ENCODE assay signal across 11 mouse cellular contexts in the genomic region with DNA sequence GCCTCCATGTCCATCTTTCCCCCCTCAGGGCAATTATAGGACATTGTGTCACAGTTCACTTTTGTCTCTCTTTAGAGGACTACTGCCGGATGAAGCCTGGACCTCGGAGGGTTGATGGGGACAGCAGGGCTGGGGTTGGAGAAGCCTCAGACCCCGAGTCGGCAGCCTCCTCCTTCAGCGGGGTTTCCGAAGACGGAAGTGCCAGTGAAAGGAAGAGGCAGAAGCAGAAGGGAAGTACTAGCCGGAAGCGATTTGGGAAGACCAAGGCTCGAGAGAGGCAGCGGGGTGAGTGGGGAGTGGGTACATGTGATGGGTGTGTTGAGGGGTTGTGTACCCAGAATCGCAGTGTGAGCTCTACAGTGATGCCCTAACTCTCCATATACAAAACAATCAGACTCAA. TPM values are rescaled to one million over a fixed set of nuclear protein-coding genes. Genes with fewer than 3 reads are reported as not detected.
DNase-seq lines count a peak whose midpoint lies in the region; ATAC-seq and TF ChIP-seq lines count a peak whose summit lies in the region.
"Had no signal": no experiment of that assay in that cellular context is flagged by ENCODE, and none has a peak within 500 bp of the region (broad histone marks: within the 10 kb centered on the region; RNA-seq: fewer than 3 reads in every experiment).

No protein-coding gene starts in this region.

- peak overlapping the region; percentile 100 for H3K27ac ChIP-seq in layer of hippocampus, adult 2 months
- H3K27ac ChIP-seq in embryonic facial prominence, embryonic 13.5 days, result peak overlapping the region; percentile 99
- H3K27ac ChIP-seq in forebrain, embryonic 12.5 days, result peak overlapping the region; percentile 99; the same call in 1 of the 2 replicates
- no peak overlapping the region for H3K27ac ChIP-seq in liver, embryonic 14.5 days

- no peak for TF ChIP-seq EP300 in liver, embryonic 14.5 days (IDR thresholded peaks at IDR 0.05; ENCODE audit: low read depth)

- ATAC-seq in embryonic facial prominence, embryonic 13.5 days (ENCODE audit: insufficient number of reproducible peaks, insufficient read depth, low FRiP score, low TSS enrichment, low read depth), result no peak
- no peak for ATAC-seq in forebrain, embryonic 12.5 days (ENCODE audit: low FRiP score)
- ATAC-seq in liver, embryonic 14.5 days (ENCODE audit: insufficient read depth), result no peak
- no peak for ATAC-seq in granulocyte monocyte progenitor cell, adult 5-6 weeks (replicated peaks; ENCODE audit: poor library complexity, severe bottlenecking)

- no peak for TF ChIP-seq CTCF in layer of hippocampus, adult 2 months (conservative IDR thresholded peaks at IDR 0.05)
- TF ChIP-seq CTCF in liver, embryonic 14.5 days (IDR thresholded peaks at IDR 0.05; ENCODE audit: low read depth), result no peak

- 91% methylated on average over 12 of the region's 12 CpGs for WGBS in embryonic facial prominence, embryonic 13.5 days
- 94% methylated on average over 12 of the region's 12 CpGs for WGBS in forebrain, embryonic 12.5 days
- WGBS in liver, embryonic 14.5 days (ENCODE audit: insufficient replicate concordance), result 76% methylated on average over 12 of the region's 12 CpGs

- H3K36me3 ChIP-seq in embryonic facial prominence, embryonic 13.5 days, result no peaks in the 10 kb centered on the region
- no peaks in the 10 kb centered on the region for H3K36me3 ChIP-seq in forebrain, embryonic 12.5 days (replicated peaks)
- H3K36me3 ChIP-seq in liver, embryonic 14.5 days (replicated peaks; ENCODE audit: control insufficient read depth, insufficient read depth, low read depth), result no peaks in the 10 kb centered on the region; the same call in 1 of the 2 replicates

- no peak for DNase-seq in layer of hippocampus, adult 2 months (ENCODE audit: low spot score in 2 of 2)
- DNase-seq in layer of hippocampus, adult 9-10 months (ENCODE audit: low spot score), result no peak
- no peak for DNase-seq in liver, embryonic 14.5 days (ENCODE audit: low read depth in 3 of 3, low spot score in 3 of 3)
- DNase-seq in frontal cortex, adult 2 months (ENCODE audit: extremely low spot score in 1 of 2, low spot score in 1 of 2), result no peak
- DNase-seq in testis, postnatal 14 days (ENCODE audit: low spot score), result no peak

- peak overlapping the region; percentile 81; the same call in 1 of the 2 replicates for H3K4me2 ChIP-seq in embryonic facial prominence, embryonic 13.5 days
- peak overlapping the region; percentile 86; the same call in 1 of the 2 replicates for H3K4me2 ChIP-seq in forebrain, embryonic 12.5 days
- peak overlapping the region; percentile 100; the same call in 1 of the 2 replicates for H3K4me2 ChIP-seq in liver, embryonic 14.5 days (ENCODE audit: low read depth)

- no peaks in the 10 kb centered on the region for H3K9me3 ChIP-seq in embryonic facial prominence, embryonic 13.5 days
- H3K9me3 ChIP-seq in forebrain, embryonic 12.5 days, result no peaks in the 10 kb centered on the region
- H3K9me3 ChIP-seq in liver, embryonic 14.5 days (ENCODE audit: control insufficient read depth, low read length), result no peaks in the 10 kb centered on the region
- H3K9me3 ChIP-seq: G1E had no signal

- H3K9ac ChIP-seq in embryonic facial prominence, embryonic 13.5 days, result peak overlapping the region; percentile 92; the same call in 1 of the 2 replicates
- H3K9ac ChIP-seq in forebrain, embryonic 12.5 days, result peak overlapping the region; percentile 74; the same call in 1 of the 2 replicates
- no peak overlapping the region for H3K9ac ChIP-seq in liver, embryonic 14.5 days (replicated peaks)

- peaks cover 26% of the 10 kb centered on the region for H3K27me3 ChIP-seq in embryonic facial prominence, embryonic 13.5 days
- H3K27me3 ChIP-seq in forebrain, embryonic 12.5 days, result peaks cover 43% of the 10 kb centered on the region
- peaks cover 44% of the 10 kb centered on the region for H3K27me3 ChIP-seq in liver, embryonic 14.5 days (ENCODE audit: control insufficient read depth, insufficient read depth, low read length)

- H3K4me3 ChIP-seq in layer of hippocampus, adult 2 months, result no peak overlapping the region
- H3K4me3 ChIP-seq in embryonic facial prominence, embryonic 13.5 days, result no peak overlapping the region
- no peak overlapping the region for H3K4me3 ChIP-seq in forebrain, embryonic 12.5 days (replicated peaks)
- H3K4me3 ChIP-seq in liver, embryonic 14.5 days (ENCODE audit: insufficient read depth in 1 of 2, low read depth in 2 of 2, low read length in 2 of 2), result no peak overlapping the region

- peaks cover 44% of the 10 kb centered on the region for H3K4me1 ChIP-seq in embryonic facial prominence, embryonic 13.5 days
- H3K4me1 ChIP-seq in forebrain, embryonic 12.5 days, result peaks cover 40% of the 10 kb centered on the region
- peaks cover 5 to 14% of the 10 kb centered on the region in 2 experiments for H3K4me1 ChIP-seq in liver, embryonic 14.5 days (replicated peaks; ENCODE audit: control insufficient read depth in 2 of 2, insufficient read depth in 2 of 2, low read length in 1 of 2)

RNA-seq across cellular contexts. Expression of gene U2af2, which starts 2.5 kb away (rescaled TPM):
- 100 to 1,000 TPM; 185 to 192 TPM for total RNA-seq in layer of hippocampus, adult 2 months (2021)
- 137 and 155 TPM in 2 replicates for polyA plus RNA-seq in embryonic facial prominence, embryonic 13.5 days (2015; fragmentation: Nextera tagmentation; extraction: Ambion mirVana)
- polyA plus RNA-seq in forebrain, embryonic 12.5 days (2016; fragmentation: Nextera tagmentation; extraction: Ambion mirVana), result 165 and 166 TPM in 2 replicates
- 110 and 132 TPM in 2 replicates for polyA plus RNA-seq in liver, embryonic 14.5 days (2012; rRNA removed)
- 52.2 and 60.2 TPM in 2 replicates for polyA plus RNA-seq in liver, embryonic 14.5 days (2014; fragmentation: Nextera tagmentation; extraction: Ambion mirVana)
- polyA plus RNA-seq in frontal cortex, adult 2 months (2012; rRNA removed), result 225 and 229 TPM in 2 replicates
- total RNA-seq in granulocyte monocyte progenitor cell, adult 5-6 weeks (2014; fragmentation: Nextera tagmentation), result 204 and 227 TPM in 2 replicates
- total RNA-seq in granulocyte monocyte progenitor cell, adult 5-6 weeks (2017), result 253 and 265 TPM in 2 replicates

RNA-seq across cellular contexts. Expression of gene Zfp580, which starts 8.1 kb away (rescaled TPM):
- 10 to 100 TPM; 34.1 to 35.7 TPM for total RNA-seq in layer of hippocampus, adult 2 months (2021)
- 44.7 and 45.9 TPM in 2 replicates for polyA plus RNA-seq in embryonic facial prominence, embryonic 13.5 days (2015; fragmentation: Nextera tagmentation; extraction: Ambion mirVana)
- 44.9 and 46.3 TPM in 2 replicates for polyA plus RNA-seq in forebrain, embryonic 12.5 days (2016; fragmentation: Nextera tagmentation; extraction: Ambion mirVana)
- polyA plus RNA-seq in liver, embryonic 14.5 days (2012; rRNA removed), result 1.4 and 1.7 TPM in 2 replicates
- 1.6 and 1.8 TPM in 2 replicates for polyA plus RNA-seq in liver, embryonic 14.5 days (2014; fragmentation: Nextera tagmentation; extraction: Ambion mirVana)
- polyA plus RNA-seq in frontal cortex, adult 2 months (2012; rRNA removed), result 49.7 and 56.0 TPM in 2 replicates
- total RNA-seq in granulocyte monocyte progenitor cell, adult 5-6 weeks (2014; fragmentation: Nextera tagmentation), result 1.3 and 7.3 TPM in 2 replicates
- 1.2 and 1.3 TPM in 2 replicates for total RNA-seq in granulocyte monocyte progenitor cell, adult 5-6 weeks (2017)

RNA-seq across cellular contexts. Expression of gene Epn1, which starts 20.6 kb away (rescaled TPM):
- 100 to 1,000 TPM; 540 to 559 TPM for total RNA-seq in layer of hippocampus, adult 2 months (2021)
- 63.8 and 70.5 TPM in 2 replicates for polyA plus RNA-seq in embryonic facial prominence, embryonic 13.5 days (2015; fragmentation: Nextera tagmentation; extraction: Ambion mirVana)
- 62.9 and 66.4 TPM in 2 replicates for polyA plus RNA-seq in forebrain, embryonic 12.5 days (2016; fragmentation: Nextera tagmentation; extraction: Ambion mirVana)
- 54.4 and 57.5 TPM in 2 replicates for polyA plus RNA-seq in liver, embryonic 14.5 days (2012; rRNA removed)
- polyA plus RNA-seq in liver, embryonic 14.5 days (2014; fragmentation: Nextera tagmentation; extraction: Ambion mirVana), result 45.4 and 56.7 TPM in 2 replicates
- polyA plus RNA-seq in frontal cortex, adult 2 months (2012; rRNA removed), result 387 and 425 TPM in 2 replicates
- total RNA-seq in granulocyte monocyte progenitor cell, adult 5-6 weeks (2014; fragmentation: Nextera tagmentation), result 56.6 and 57.4 TPM in 2 replicates
- 34.4 and 62.6 TPM in 2 replicates for total RNA-seq in granulocyte monocyte progenitor cell, adult 5-6 weeks (2017)

RNA-seq across cellular contexts. Expression of gene Zfp784, which starts 21.2 kb away (rescaled TPM):
- total RNA-seq in layer of hippocampus, adult 2 months (2021), result 1 to 10 TPM; 7.3 to 7.8 TPM
- 5.6 and 5.9 TPM in 2 replicates for polyA plus RNA-seq in embryonic facial prominence, embryonic 13.5 days (2015; fragmentation: Nextera tagmentation; extraction: Ambion mirVana)
- polyA plus RNA-seq in forebrain, embryonic 12.5 days (2016; fragmentation: Nextera tagmentation; extraction: Ambion mirVana), result 4.0 and 4.5 TPM in 2 replicates
- polyA plus RNA-seq in liver, embryonic 14.5 days (2012; rRNA removed), result 0.90 and 0.96 TPM in 2 replicates
- polyA plus RNA-seq in liver, embryonic 14.5 days (2014; fragmentation: Nextera tagmentation; extraction: Ambion mirVana), result 0.86 and 1.0 TPM in 2 replicates
- 8.4 and 8.8 TPM in 2 replicates for polyA plus RNA-seq in frontal cortex, adult 2 months (2012; rRNA removed)
- 0.28 and 0.54 TPM in 2 replicates for total RNA-seq in granulocyte monocyte progenitor cell, adult 5-6 weeks (2014; fragmentation: Nextera tagmentation)
- total RNA-seq in granulocyte monocyte progenitor cell, adult 5-6 weeks (2017), result 0.98 and 1.1 TPM in 2 replicates

RNA-seq across cellular contexts. Expression of gene 4632433K11Rik, which starts 25.5 kb away (rescaled TPM):
- not detected for total RNA-seq in layer of hippocampus, adult 2 months (2021)
- not detected in 2 replicates for polyA plus RNA-seq in embryonic facial prominence, embryonic 13.5 days (2015; fragmentation: Nextera tagmentation; extraction: Ambion mirVana)
- not detected in 2 replicates for polyA plus RNA-seq in forebrain, embryonic 12.5 days (2016; fragmentation: Nextera tagmentation; extraction: Ambion mirVana)
- polyA plus RNA-seq in liver, embryonic 14.5 days (2012; rRNA removed), result not detected in 2 replicates
- polyA plus RNA-seq in liver, embryonic 14.5 days (2014; fragmentation: Nextera tagmentation; extraction: Ambion mirVana), result not detected in 2 replicates
- not detected in 2 replicates for polyA plus RNA-seq in frontal cortex, adult 2 months (2012; rRNA removed)
- total RNA-seq in granulocyte monocyte progenitor cell, adult 5-6 weeks (2014; fragmentation: Nextera tagmentation), result not detected in 2 replicates
- 0.57 and 1.2 TPM in 2 replicates for total RNA-seq in granulocyte monocyte progenitor cell, adult 5-6 weeks (2017)
- total RNA-seq: layer of hippocampus, postnatal 25 days had no signal
- polyA plus RNA-seq: adrenal gland, adult 2 months; G1E had no signal

Comparison
In these comparisons a context has a peak if more than half of its experiments do, and no peak if none do; other contexts are left out.
1. RNA of gene Zfp580, which starts 8.1 kb away (polyA plus RNA-seq): 49.7 to 56.0 TPM in frontal cortex, adult 2 months, 44.9 to 46.3 TPM in forebrain, embryonic 12.5 days and 44.7 to 45.9 TPM in embryonic facial prominence, embryonic 13.5 days; 1.4 to 1.8 TPM in liver, embryonic 14.5 days; every median in the first group is over 10 times any median in the second.
2. Peak in every context shown above with its lines, with median percentiles within 50 percentile points of each other: H3K4me2 ChIP-seq.